Mouse (Mus musculus) adrenal gland, adult (tissue): Measurements from ENCODE around the gene Ankrd27.
"Not testable (repeated sequence)": the region's sequence is repeated elsewhere in the genome, so short reads cannot be mapped to it uniquely, and the experiment has no call there.

Experiments
- DNase-seq, 2 experiments: peaks; one replicate each; pipeline ENCODE4 v3.0.0; 2022 to 2023; ENCODE audit warnings: low spot score in 1 of 2; ENCODE audit not compliant: inconsistent age in 2 of 2

Gene Ankrd27

GRCm38 (mm10) chr7:35586055-35586905, at the start of gene Ankrd27:
Gene Ankrd27 (plus strand): TSS chr7:35586244.
- DNase-seq: peak; percentile 96 to 99

GRCm38 (mm10) chr7:35537562-35537961, 48.5 kb upstream of the Ankrd27 start, which contains the start of gene Tdrd12:
Gene Tdrd12 (minus strand): TSS chr7:35537745.
- no peak for DNase-seq

- DNase-seq: peak; percentile 55 to 86
Measured at GRCm38 (mm10) chr7:35545881-35546280, 40.2 kb upstream of the Ankrd27 start.

GRCm38 (mm10) chr7:35553751-35554604, 32.1 kb upstream of the Ankrd27 start:
- DNase-seq: peak; percentile 27 to 56

GRCm38 (mm10) chr7:35554605-35555175, 31.4 kb upstream of the Ankrd27 start:
- peak in 1 of 2 experiments; percentile 33 for DNase-seq

- DNase-seq: peak; percentile 93 to 96
Measured at GRCm38 (mm10) chr7:35555224-35556204, 30.5 kb upstream of the Ankrd27 start.

- DNase-seq: no peak
Measured at GRCm38 (mm10) chr7:35556205-35556603, 29.8 kb upstream of the Ankrd27 start, which contains the start of gene Nudt19. Gene Nudt19 (minus strand): TSS chr7:35556304.

- DNase-seq: no peak
Measured at GRCm38 (mm10) chr7:35556905-35557304, 29.1 kb upstream of the Ankrd27 start.

- DNase-seq: no peak
Measured at GRCm38 (mm10) chr7:35557577-35557976, 28.5 kb upstream of the Ankrd27 start.

- DNase-seq: no peak
Measured at GRCm38 (mm10) chr7:35558681-35559080, 27.4 kb upstream of the Ankrd27 start.

GRCm38 (mm10) chr7:35559838-35560237, 26.2 kb upstream of the Ankrd27 start:
- no peak for DNase-seq

- DNase-seq: no peak
Measured at GRCm38 (mm10) chr7:35563071-35563470, 23.0 kb upstream of the Ankrd27 start.

GRCm38 (mm10) chr7:35564067-35564865, 21.8 kb upstream of the Ankrd27 start:
- DNase-seq: no peak

- not testable (repeated sequence) for DNase-seq
Measured at GRCm38 (mm10) chr7:35564872-35565271, 21.2 kb upstream of the Ankrd27 start.

- DNase-seq: peak in 1 of 2 experiments; percentile 41
Measured at GRCm38 (mm10) chr7:35565965-35566364, 20.1 kb upstream of the Ankrd27 start.

- DNase-seq: not testable (repeated sequence)
Measured at GRCm38 (mm10) chr7:35569724-35570123, 16.3 kb upstream of the Ankrd27 start.

- DNase-seq: peak in 1 of 2 experiments; percentile 50
Measured at GRCm38 (mm10) chr7:35570883-35571282, 15.2 kb upstream of the Ankrd27 start.

- DNase-seq: peak; percentile 21 to 72
Measured at GRCm38 (mm10) chr7:35579849-35580248, 6.2 kb upstream of the Ankrd27 start.

GRCm38 (mm10) chr7:35582719-35583118, 3.3 kb upstream of the Ankrd27 start:
- DNase-seq: no peak
